Mouse (Mus musculus) left cerebral cortex, adult 18-20 months (tissue): ENCODE measurements around the gene Ppm1n. TPM values are rescaled to one million over a fixed set of nuclear protein-coding genes. Genes with fewer than 3 reads are reported as not detected.

Source experiments
- total RNA-seq, 2 experiments: library from RNA; stranded (reverse); gene quantifications; 2 replicates each; pipeline ENCODE4 v1.2.3; 2021

The Ppm1n gene
- total RNA-seq, 2 experiments from 2014 or later, result not detected

Other genes with a start within 250 kb of the Ppm1n start
- gene Rsph6a, start 225.4 kb downstream of the Ppm1n start, total RNA-seq, result under 1 TPM in 1 of 2 experiments, not detected in 1; 0.35 TPM
- gene Dmwd, start 203.8 kb downstream of the Ppm1n start, total RNA-seq, result 100 to 1,000 TPM; 143 TPM
- 10 to 100 TPM; 26.6 to 32.0 TPM for gene Dmpk, start 196.2 kb downstream of the Ppm1n start, total RNA-seq
- gene Six5, start 185.5 kb downstream of the Ppm1n start, total RNA-seq, result 1 to 10 TPM; 2.3 to 3.0 TPM
- under 1 TPM; 0.16 to 0.40 TPM for gene Gm4969, start 161.7 kb downstream of the Ppm1n start, total RNA-seq
- gene Fbxo46, start 160.2 kb downstream of the Ppm1n start, total RNA-seq, result 10 to 100 TPM; 13.6 to 15.6 TPM
- gene Qpctl, start 130.8 kb downstream of the Ppm1n start, total RNA-seq, result 10 to 100 TPM; 15.0 to 17.0 TPM
- 10 to 100 TPM; 73.9 to 78.5 TPM for gene Snrpd2, start 130.3 kb downstream of the Ppm1n start, total RNA-seq
- 1 to 10 TPM; 1.4 to 1.8 TPM for gene Gipr, start 113.9 kb downstream of the Ppm1n start, total RNA-seq
- 100 to 1,000 TPM; 141 to 147 TPM for gene Eml2, start 103.6 kb downstream of the Ppm1n start, total RNA-seq
- gene Gpr4, start 67.5 kb downstream of the Ppm1n start, total RNA-seq, result 1 to 10 TPM; 2.5 to 3.6 TPM
- 10 to 100 TPM; 47.3 to 47.6 TPM for gene Opa3, start 51.7 kb downstream of the Ppm1n start, total RNA-seq
- 10 to 100 TPM; 13.6 to 15.1 TPM for gene Vasp, start 8.2 kb downstream of the Ppm1n start, total RNA-seq
- gene Rtn2, start 2.6 kb upstream of the Ppm1n start, total RNA-seq, result 100 to 1,000 TPM; 128 to 129 TPM
- gene Fosb, start 30.0 kb upstream of the Ppm1n start, total RNA-seq, result 10 to 100 TPM; 20.9 to 54.7 TPM
- gene Ercc1, start 64.7 kb upstream of the Ppm1n start, total RNA-seq, result 10 to 100 TPM; 39.1 to 45.2 TPM
- gene Cd3eap, start 79.4 kb upstream of the Ppm1n start, total RNA-seq, result 10 to 100 TPM; 17.1 to 18.1 TPM
- gene Ppp1r13l, start 79.7 kb upstream of the Ppm1n start, total RNA-seq, result 1 to 10 TPM; 8.2 to 9.6 TPM
- gene Ercc2, start 101.9 kb upstream of the Ppm1n start, total RNA-seq, result 10 to 100 TPM; 32.2 to 36.4 TPM
- gene Klc3, start 124.0 kb upstream of the Ppm1n start, total RNA-seq, result 1 to 10 TPM; 3.5 to 4.3 TPM
- under 1 TPM in 1 of 2 experiments, not detected in 1; 0.19 TPM for gene Ckm, start 124.7 kb upstream of the Ppm1n start, total RNA-seq
- gene Mark4, start 178.8 kb upstream of the Ppm1n start, total RNA-seq, result 10 to 100 TPM; 69.7 to 74.5 TPM
- gene Exoc3l2, start 183.3 kb upstream of the Ppm1n start, total RNA-seq, result under 1 TPM; 0.40 to 0.74 TPM
- gene Bloc1s3, start 228.3 kb upstream of the Ppm1n start, total RNA-seq, result 1 to 10 TPM; 7.6 to 7.8 TPM
- 10 to 100 TPM; 18.7 to 21.1 TPM for gene Trappc6a, start 228.3 kb upstream of the Ppm1n start, total RNA-seq
- under 1 TPM; 0.72 to 0.94 TPM for gene Nkpd1, start 237.8 kb upstream of the Ppm1n start, total RNA-seq